Mouse (Mus musculus): ENCODE results near the gene Plch2. TPM values are rescaled to one million over a fixed set of nuclear protein-coding genes. Genes with fewer than 3 reads are reported as not detected.

Gene Plch2
- polyA plus RNA-seq, 1 experiment from 2014 or later: 23.0 TPM

GRCm38 (mm10) chr4:155069191-155069590 is 12.6 kb upstream of the Plch2 start:
- H3K27ac ChIP-seq: no peak overlapping the region
- 87% methylated on average over 6 of the region's 6 CpGs for WGBS
- no peak overlapping the region for H3K4me2 ChIP-seq
- ATAC-seq (replicated peaks): no peak
- peaks cover 45% of the 10 kb centered on the region for H3K36me3 ChIP-seq (replicated peaks)
- no peak overlapping the region for H3K4me3 ChIP-seq
- H3K4me1 ChIP-seq: peaks cover 19% of the 10 kb centered on the region
- H3K9me3 ChIP-seq: no peaks in the 10 kb centered on the region
- H3K27me3 ChIP-seq (replicated peaks): no peaks in the 10 kb centered on the region
- no peak overlapping the region for H3K9ac ChIP-seq

DNA sequence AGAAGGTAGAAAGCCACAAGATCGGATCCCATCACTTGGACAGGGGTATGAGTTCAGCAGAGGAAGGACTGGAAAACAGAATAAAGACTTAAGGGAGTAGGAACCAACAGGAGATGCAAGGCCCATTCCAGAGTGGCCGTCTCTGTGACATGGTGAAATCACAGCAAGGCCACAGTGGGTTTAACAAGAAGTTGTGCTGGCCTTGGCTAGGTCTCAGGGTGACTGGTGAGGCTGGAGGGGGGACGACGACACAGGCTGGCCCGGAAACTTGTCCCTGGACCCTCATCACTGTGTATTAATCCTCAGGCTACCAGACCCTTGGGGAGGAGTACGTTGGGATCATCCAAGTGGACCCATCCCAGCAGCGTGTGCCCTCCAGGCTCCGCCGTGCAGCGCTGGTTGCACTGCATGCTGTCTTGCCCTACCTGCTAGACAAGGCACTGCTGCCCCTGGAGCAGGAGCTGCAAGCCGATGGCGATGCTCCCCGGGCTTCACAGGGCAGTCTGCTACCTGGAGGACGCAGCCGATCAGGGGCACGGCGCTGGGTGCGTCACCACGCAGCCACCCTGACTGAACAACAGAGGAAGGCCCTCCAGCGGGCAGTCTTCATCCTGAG is 11.9 kb upstream of the Plch2 start:
- ATAC-seq (replicated peaks): no peak
- Histone ChIP-seq H3K4me1 (peaks cover 19% of the 10 kb centered on the region), H3K4me2 (no peak overlapping the region), H3K9me3 (no peaks in the 10 kb centered on the region), H3K27me3 (replicated peaks) (no peaks in the 10 kb centered on the region), H3K36me3 (replicated peaks) (peaks cover 38% of the 10 kb centered on the region), H3K27ac (no peak overlapping the region), H3K9ac (no peak overlapping the region), H3K4me3 (no peak overlapping the region)
- WGBS: 93% methylated on average over 20 of the region's 20 CpGs

- Histone ChIP-seq H3K27me3 (replicated peaks) (no peaks in the 10 kb centered on the region), H3K27ac (peak within 1 kb of the TSS; percentile 71), H3K36me3 (replicated peaks) (peaks cover 30% of the 10 kb centered on the region), H3K4me1 (peaks cover 19% of the 10 kb centered on the region), H3K4me2 (peak within 1 kb of the TSS; percentile 84), H3K4me3 (peak within 1 kb of the TSS; percentile 69), H3K9me3 (no peaks in the 10 kb centered on the region), H3K9ac (peak within 1 kb of the TSS; percentile 75)
- ATAC-seq (replicated peaks): peak; percentile 92
- WGBS: under 1% methylated on average over 48 of the region's 48 CpGs
These were observed 10.4 kb upstream of the Plch2 start, which contains the start of gene Pex10 for GRCm38 (mm10) chr4:155066834-155067522. Gene Pex10 (plus strand): TSS chr4:155067016.

DNA sequence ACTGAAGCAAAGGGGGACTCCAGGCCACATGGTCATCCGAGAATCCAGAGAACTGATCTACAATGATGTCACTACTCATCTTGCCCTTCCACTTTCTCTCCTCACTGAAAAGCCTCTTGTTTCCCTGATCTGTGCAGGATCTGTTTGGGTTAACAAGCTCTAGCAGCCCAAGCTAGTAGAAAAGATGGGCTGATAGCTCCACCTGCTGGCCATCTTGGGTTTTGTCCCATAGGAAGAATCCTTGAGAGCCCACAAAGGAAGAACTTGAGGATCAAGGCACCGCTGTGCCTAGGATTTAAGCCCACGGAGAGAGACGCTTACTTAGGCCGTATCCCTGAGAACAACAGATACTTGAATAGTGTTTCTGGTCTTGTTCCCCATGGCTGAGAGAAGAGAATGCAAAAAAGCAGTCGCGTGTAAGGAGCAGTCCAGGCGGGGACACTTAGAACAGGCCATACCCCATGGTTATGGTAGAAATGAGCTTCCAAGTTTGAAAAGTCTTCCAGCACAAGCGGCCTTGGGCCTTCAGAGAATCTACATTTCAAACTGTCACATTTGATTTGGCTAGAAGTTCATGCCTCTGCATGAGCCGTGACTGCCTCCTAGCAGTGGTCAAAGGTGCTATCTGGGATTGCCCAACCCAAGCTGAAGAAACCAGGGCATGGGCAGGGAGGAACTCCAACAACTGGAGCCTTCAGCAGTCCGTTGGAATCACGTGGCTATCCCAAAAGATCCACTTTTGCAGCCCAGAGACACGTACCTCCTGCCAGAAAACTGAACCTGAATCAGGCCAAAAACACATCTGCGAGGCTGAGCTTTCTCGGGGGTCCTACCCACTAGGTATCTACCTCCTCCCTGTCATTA is 9.6 kb upstream of the Plch2 start:
- H3K9ac ChIP-seq: peak overlapping the region; percentile 19; the same call in 1 of the 2 replicates
- H3K4me3 ChIP-seq: peak overlapping the region; percentile 69
- peaks cover 19% of the 10 kb centered on the region for H3K4me1 ChIP-seq
- ATAC-seq (replicated peaks): peak; percentile 66
- H3K36me3 ChIP-seq (replicated peaks): peaks cover 23% of the 10 kb centered on the region
- H3K4me2 ChIP-seq: peak overlapping the region; percentile 84
- WGBS: 4% methylated on average over 15 of the region's 15 CpGs
- no peaks in the 10 kb centered on the region for H3K27me3 ChIP-seq (replicated peaks)
- H3K9me3 ChIP-seq: no peaks in the 10 kb centered on the region
- peak overlapping the region; percentile 64 for H3K27ac ChIP-seq

- 63% methylated on average over 2 of the region's 2 CpGs for WGBS
- ATAC-seq (replicated peaks): no peak
- Histone ChIP-seq H3K27ac (no peak overlapping the region), H3K36me3 (replicated peaks) (0 out of 2 replicates have a peak, but pooled peaks cover 5% of the 10 kb centered on the region), H3K4me1 (peaks cover 19% of the 10 kb centered on the region), H3K4me3 (no peak overlapping the region), H3K9ac (no peak overlapping the region), H3K4me2 (no peak overlapping the region), H3K9me3 (no peaks in the 10 kb centered on the region), H3K27me3 (replicated peaks) (no peaks in the 10 kb centered on the region)
These were observed 7.9 kb upstream of the Plch2 start for GRCm38 (mm10) chr4:155064474-155064873.

DNA sequence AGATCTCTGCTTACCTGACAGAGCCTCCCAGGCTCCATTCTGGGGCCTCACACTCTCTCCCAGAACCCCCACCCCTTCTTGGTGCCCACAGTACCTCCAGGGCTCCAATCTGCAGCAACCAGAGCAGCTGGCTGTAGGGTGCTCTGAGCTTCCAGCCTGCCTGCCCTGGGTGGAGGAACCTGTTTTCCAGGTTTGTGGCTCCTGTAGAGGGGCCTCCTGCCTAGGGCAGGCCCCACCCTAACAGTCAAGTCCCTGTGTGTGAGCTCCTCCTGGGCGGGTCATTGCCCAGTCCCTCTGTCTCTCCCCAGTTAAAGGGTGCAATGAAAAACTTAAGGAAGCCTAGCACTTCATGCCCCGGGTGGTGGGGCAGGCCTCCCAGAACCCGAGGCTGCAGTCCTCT is 7.3 kb upstream of the Plch2 start:
- peaks cover 24% of the 10 kb centered on the region for H3K4me1 ChIP-seq
- 0 out of 2 replicates have a peak, but pooled peaks cover 4% of the 10 kb centered on the region for H3K36me3 ChIP-seq (replicated peaks)
- 45% methylated on average over 3 of the region's 3 CpGs for WGBS
- no peak for ATAC-seq (replicated peaks)
- no peaks in the 10 kb centered on the region for H3K9me3 ChIP-seq
- no peak overlapping the region for H3K9ac ChIP-seq
- no peaks in the 10 kb centered on the region for H3K27me3 ChIP-seq (replicated peaks)
- H3K4me2 ChIP-seq: no peak overlapping the region
- H3K4me3 ChIP-seq: no peak overlapping the region
- no peak overlapping the region for H3K27ac ChIP-seq

DNA sequence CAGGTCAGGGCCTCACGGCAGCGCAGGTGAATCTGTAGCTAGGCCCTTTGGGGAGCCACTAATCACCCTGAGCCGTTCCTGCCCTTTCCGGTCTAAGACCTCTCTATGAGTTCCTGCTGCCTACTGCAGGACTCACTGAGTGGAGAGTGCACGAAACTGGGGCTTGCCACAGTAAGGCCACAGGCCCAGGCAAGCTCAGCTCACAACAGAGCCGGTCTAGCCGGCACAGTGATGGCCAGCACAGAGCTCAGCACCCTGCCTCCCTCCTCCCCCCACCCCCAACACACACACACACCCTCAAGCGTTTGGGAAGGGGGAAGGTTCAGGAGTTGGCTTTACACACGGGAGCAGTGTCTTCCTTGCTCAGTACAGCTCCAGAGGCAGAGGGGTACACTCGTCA is 1.7 kb upstream of the Plch2 start:
- H3K36me3 ChIP-seq (replicated peaks): no peaks in the 10 kb centered on the region
- peaks cover 21% of the 10 kb centered on the region for H3K4me1 ChIP-seq
- H3K4me2 ChIP-seq: no peak overlapping the region
- H3K4me3 ChIP-seq: no peak overlapping the region
- WGBS: 43% methylated on average over 10 of the region's 10 CpGs
- no peak overlapping the region for H3K27ac ChIP-seq
- no peak overlapping the region for H3K9ac ChIP-seq
- ATAC-seq (replicated peaks): no peak
- no peaks in the 10 kb centered on the region for H3K9me3 ChIP-seq
- H3K27me3 ChIP-seq (replicated peaks): no peaks in the 10 kb centered on the region

- H3K4me3 ChIP-seq: no peak overlapping the region
- H3K27ac ChIP-seq: no peak overlapping the region
- no peak overlapping the region for H3K4me2 ChIP-seq
- H3K36me3 ChIP-seq (replicated peaks): no peaks in the 10 kb centered on the region
- H3K9ac ChIP-seq: no peak overlapping the region
- peaks cover 4% of the 10 kb centered on the region; the same call in 1 of the 2 replicates for H3K4me1 ChIP-seq
- H3K9me3 ChIP-seq: no peaks in the 10 kb centered on the region
- ATAC-seq (replicated peaks): no peak
- H3K27me3 ChIP-seq (replicated peaks): peaks cover 3% of the 10 kb centered on the region; the same call in 1 of the 2 replicates
- WGBS: 79% methylated on average over 7 of the region's 7 CpGs
These were observed 6.5 kb downstream of the Plch2 start for GRCm38 (mm10) chr4:155050116-155050515.

DNA sequence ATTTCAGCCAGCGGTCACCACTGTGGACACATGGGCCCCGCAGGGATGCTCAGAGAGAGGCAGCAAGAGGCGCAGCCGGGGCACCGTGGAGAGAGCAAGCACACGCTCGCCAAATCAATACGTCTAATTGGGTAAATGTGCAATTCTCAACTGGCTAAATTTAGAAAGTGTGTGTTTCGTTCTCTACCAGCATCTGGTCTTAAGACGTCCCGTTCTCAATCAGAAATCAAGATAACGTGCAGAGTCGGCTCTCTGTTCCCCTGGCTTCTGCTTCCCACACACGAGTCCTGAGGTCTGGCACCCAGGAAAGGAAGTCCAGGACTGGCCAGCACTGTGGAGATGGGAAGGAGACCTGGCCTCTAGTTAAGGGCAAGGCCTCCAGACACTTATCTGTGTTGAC is 9.9 kb downstream of the Plch2 start:
- no peak for ATAC-seq (replicated peaks)
- WGBS: 83% methylated on average over 14 of the region's 14 CpGs
- H3K36me3 ChIP-seq (replicated peaks): no peaks in the 10 kb centered on the region
- H3K4me3 ChIP-seq: no peak overlapping the region
- H3K9ac ChIP-seq: no peak overlapping the region
- no peaks in the 10 kb centered on the region for H3K9me3 ChIP-seq
- no peak overlapping the region for H3K27ac ChIP-seq
- H3K4me1 ChIP-seq: peaks cover 19% of the 10 kb centered on the region
- no peak overlapping the region for H3K4me2 ChIP-seq
- H3K27me3 ChIP-seq (replicated peaks): peaks cover 30% of the 10 kb centered on the region

- Histone ChIP-seq H3K27ac (no peak overlapping the region), H3K9me3 (no peaks in the 10 kb centered on the region), H3K4me2 (peak overlapping the region; percentile 82), H3K27me3 (replicated peaks) (peaks cover 32% of the 10 kb centered on the region), H3K4me1 (peaks cover 40% of the 10 kb centered on the region), H3K4me3 (peak overlapping the region; percentile 58), H3K36me3 (replicated peaks) (no peaks in the 10 kb centered on the region), H3K9ac (peak overlapping the region; percentile 64)
- ATAC-seq (replicated peaks): peak; percentile 32; the same call in 1 of the 2 replicates
- 2% methylated on average over 22 of the region's 25 CpGs for WGBS
These were observed 13.3 kb downstream of the Plch2 start for GRCm38 (mm10) chr4:155043289-155043625.

DNA sequence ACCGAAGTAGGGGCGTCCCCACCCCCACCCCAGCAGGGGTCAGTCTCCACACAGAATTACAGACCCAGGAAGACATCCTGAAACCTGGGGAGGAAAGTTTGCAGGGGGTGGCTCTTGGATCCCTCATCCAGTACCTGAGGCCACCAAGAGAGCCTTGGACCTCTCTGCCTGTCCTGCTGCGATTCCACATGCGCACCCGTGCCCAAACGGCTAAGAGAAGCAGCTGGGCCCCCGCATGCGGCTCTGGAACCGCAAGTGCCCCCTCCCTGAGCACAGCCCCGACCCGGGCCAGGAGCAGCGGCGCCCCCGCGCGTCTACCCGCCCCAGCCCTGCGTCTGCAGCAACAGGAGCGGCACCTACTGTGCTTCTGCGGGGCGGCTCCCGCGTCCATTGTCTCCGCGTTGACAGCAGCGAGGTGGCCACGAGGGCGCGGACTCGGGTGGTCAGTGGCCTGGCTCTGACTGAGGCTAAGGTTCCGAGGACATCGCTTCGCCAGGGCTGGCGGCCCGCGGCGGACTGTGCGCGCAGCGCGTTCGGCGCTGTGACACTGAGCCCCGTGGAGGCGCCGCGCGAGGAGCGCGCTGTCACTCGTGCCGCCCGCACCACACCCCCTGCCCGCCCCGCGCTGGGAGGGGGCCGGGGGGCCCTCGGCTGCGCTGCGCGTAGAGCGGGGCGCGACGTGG is 13.8 kb downstream of the Plch2 start:
- no peak overlapping the region for H3K27ac ChIP-seq
- ATAC-seq (replicated peaks): peak; percentile 74
- WGBS: 1% methylated on average over 55 of the region's 65 CpGs
- peaks cover 40% of the 10 kb centered on the region for H3K4me1 ChIP-seq
- peak overlapping the region; percentile 64 for H3K9ac ChIP-seq
- H3K36me3 ChIP-seq (replicated peaks): no peaks in the 10 kb centered on the region
- H3K4me3 ChIP-seq: peak overlapping the region; percentile 58
- peaks cover 32% of the 10 kb centered on the region for H3K27me3 ChIP-seq (replicated peaks)
- no peaks in the 10 kb centered on the region for H3K9me3 ChIP-seq
- peak overlapping the region; percentile 82 for H3K4me2 ChIP-seq

DNA sequence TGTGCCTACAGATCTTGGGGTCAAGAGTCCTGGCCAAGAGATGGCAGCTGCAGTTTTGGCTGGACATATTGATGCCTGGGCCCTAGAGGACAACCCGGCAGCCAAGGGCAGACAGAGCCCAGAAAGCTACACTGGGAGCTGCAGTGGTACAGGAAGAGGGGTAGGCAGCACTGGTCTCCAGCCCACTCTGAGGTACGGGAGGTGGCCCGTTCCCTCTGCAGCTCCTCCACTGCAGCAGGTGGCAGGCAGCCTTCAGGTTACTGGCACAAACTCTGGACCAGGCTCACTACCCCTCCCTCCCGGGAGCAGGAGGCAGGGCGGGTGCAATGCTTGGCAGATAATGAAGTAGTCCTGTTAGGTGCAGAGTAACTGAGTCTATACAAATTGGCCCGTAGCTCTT is 15.9 kb downstream of the Plch2 start:
- Histone ChIP-seq H3K36me3 (replicated peaks) (no peaks in the 10 kb centered on the region), H3K27me3 (replicated peaks) (peaks cover 32% of the 10 kb centered on the region), H3K4me3 (0 out of 2 replicates have a peak overlapping the region, but pooled peaks have one; percentile 2), H3K27ac (no peak overlapping the region), H3K4me2 (peak overlapping the region; percentile 41), H3K4me1 (peaks cover 40% of the 10 kb centered on the region), H3K9me3 (no peaks in the 10 kb centered on the region), H3K9ac (0 out of 2 replicates have a peak overlapping the region, but pooled peaks have one; percentile 27)
- ATAC-seq (replicated peaks): no peak
- WGBS: 41% methylated on average over 6 of the region's 6 CpGs
